Mouse (Mus musculus): ENCODE measurements at regions not wholly inside any gene's neighbourhood (a gene's known extent, or its start where the extent isn't known, plus 50 kb on each side); places are given as distances from the start of the nearest gene placed in this dataset.

- in situ Hi-C loops (cut with MboI, MseI): no loop called here
Measured at GRCm38 (mm10) chr4:124446615-124447014, 164.0 kb downstream of the 3100002H09Rik start.

- in situ Hi-C loops (cut with MboI, MseI): no loop called here
Measured at GRCm38 (mm10) chr4:124443613-124444108, 166.9 kb downstream of the 3100002H09Rik start.

- in situ Hi-C loops (cut with MboI, MseI): no loop called here
Measured at GRCm38 (mm10) chr4:124443130-124443503, 167.5 kb downstream of the 3100002H09Rik start.

GRCm38 (mm10) chr4:124442491-124443129, 168.0 kb downstream of the 3100002H09Rik start:
- in situ Hi-C loops (cut with MboI, MseI): no loop called here

- in situ Hi-C loops (cut with MboI, MseI): no loop called here
Measured at GRCm38 (mm10) chr4:124441737-124442487, 168.7 kb downstream of the 3100002H09Rik start.

GRCm38 (mm10) chr4:124435040-124435434, 175.6 kb downstream of the 3100002H09Rik start:
- in situ Hi-C loops (cut with MboI, MseI): no loop called here

GRCm38 (mm10) chr4:124434059-124435039, 176.3 kb downstream of the 3100002H09Rik start:
- in situ Hi-C loops (cut with MboI, MseI): no loop called here

- in situ Hi-C loops (cut with MboI, MseI): no loop called here
Measured at GRCm38 (mm10) chr4:124433506-124433905, 177.1 kb downstream of the 3100002H09Rik start.

- in situ Hi-C loops (cut with MboI, MseI): no loop called here
Measured at GRCm38 (mm10) chr4:124431193-124431592, 179.4 kb downstream of the 3100002H09Rik start.

- in situ Hi-C loops (cut with MboI, MseI): no loop called here
Measured at GRCm38 (mm10) chr4:124428844-124429243, 181.8 kb downstream of the 3100002H09Rik start.

- in situ Hi-C loops (cut with MboI, MseI): no loop called here
Measured at GRCm38 (mm10) chr4:124422406-124422805, 188.2 kb downstream of the 3100002H09Rik start.

GRCm38 (mm10) chr4:124418431-124418830, 192.2 kb downstream of the 3100002H09Rik start:
- in situ Hi-C loops (cut with MboI, MseI): loop anchor here (10.0 kb wide), 1 partner anchor 314 kb away; no protein-coding TSS in a partner anchor

GRCm38 (mm10) chr4:124417176-124417575, 193.4 kb downstream of the 3100002H09Rik start:
- in situ Hi-C loops (cut with MboI, MseI): loop anchor here (10.0 kb wide), 1 partner anchor 312 kb away; no protein-coding TSS in a partner anchor

- in situ Hi-C loops (cut with MboI, MseI): loop anchor here (10.0 kb wide), 1 partner anchor 311 kb away; no protein-coding TSS in a partner anchor
Measured at GRCm38 (mm10) chr4:124416266-124416665, 194.3 kb downstream of the 3100002H09Rik start.

GRCm38 (mm10) chr4:124414386-124414785, 196.2 kb downstream of the 3100002H09Rik start:
- in situ Hi-C loops (cut with MboI, MseI): loop anchor here (10.0 kb wide), 1 partner anchor 310 kb away; no protein-coding TSS in a partner anchor

GRCm38 (mm10) chr4:124409279-124409678, 201.3 kb downstream of the 3100002H09Rik start:
- in situ Hi-C loops (cut with MboI, MseI): no loop called here

- in situ Hi-C loops (cut with MboI, MseI): no loop called here
Measured at GRCm38 (mm10) chr4:124402075-124402474, 208.5 kb downstream of the 3100002H09Rik start.

- in situ Hi-C loops (cut with MboI, MseI): no loop called here
Measured at GRCm38 (mm10) chr4:124400741-124401140, 209.9 kb downstream of the 3100002H09Rik start.

GRCm38 (mm10) chr4:124400136-124400675, 210.4 kb downstream of the 3100002H09Rik start:
- in situ Hi-C loops (cut with MboI, MseI): no loop called here

GRCm38 (mm10) chr4:124398354-124398753, 212.2 kb downstream of the 3100002H09Rik start:
- in situ Hi-C loops (cut with MboI, MseI): no loop called here
